Mouse (Mus musculus): ENCODE measurements around the gene Rars2. TPM values are rescaled to one million over a fixed set of nuclear protein-coding genes. Genes with fewer than 3 reads are reported as not detected.

Gene Rars2
- polyA plus RNA-seq, 1 experiment from 2014 or later: 48.6 TPM

GRCm38 (mm10) chr4:34702231-34702630, 87.5 kb downstream of the Rars2 start:
- no peak for DNase-seq (ENCODE audit: low spot score)
- Histone ChIP-seq H3K4me2 (ENCODE audit: low read depth, low read length) (no peak overlapping the region), H3K9ac (ENCODE audit: low read depth, low read length) (no peak overlapping the region), H3K9me3 (ENCODE audit: control insufficient read depth, low read length) (no peaks in the 10 kb centered on the region), H3K27ac (replicated peaks; ENCODE audit: low read depth, low read length) (no peak overlapping the region), H3K27me3 (replicated peaks; ENCODE audit: control insufficient read depth, insufficient read depth, low read length) (no peaks in the 10 kb centered on the region), H3K4me1 (ENCODE audit: control insufficient read depth, insufficient read depth, low read length) (no peaks in the 10 kb centered on the region), H3K4me3 (ENCODE audit: low read depth, low read length) (no peak overlapping the region), H3K36me3 (ENCODE audit: control insufficient read depth, insufficient read depth, low read length) (no peaks in the 10 kb centered on the region)
- ATAC-seq (ENCODE audit: low read depth): no peak
- WGBS: 92% methylated on average over 11 of the region's 11 CpGs

GRCm38 (mm10) chr4:34703029-34703428, 88.3 kb downstream of the Rars2 start:
- no peaks in the 10 kb centered on the region for H3K4me1 ChIP-seq (ENCODE audit: control insufficient read depth, insufficient read depth, low read length)
- H3K4me2 ChIP-seq (ENCODE audit: low read depth, low read length): no peak overlapping the region
- DNase-seq (ENCODE audit: low spot score) (no peak), ATAC-seq (ENCODE audit: low read depth) (no peak)
- no peaks in the 10 kb centered on the region for H3K27me3 ChIP-seq (replicated peaks; ENCODE audit: control insufficient read depth, insufficient read depth, low read length)
- H3K4me3 ChIP-seq (ENCODE audit: low read depth, low read length): no peak overlapping the region
- no peak overlapping the region for H3K27ac ChIP-seq (replicated peaks; ENCODE audit: low read depth, low read length)
- H3K9me3 ChIP-seq (ENCODE audit: control insufficient read depth, low read length): no peaks in the 10 kb centered on the region
- H3K36me3 ChIP-seq (ENCODE audit: control insufficient read depth, insufficient read depth, low read length): no peaks in the 10 kb centered on the region
- H3K9ac ChIP-seq (ENCODE audit: low read depth, low read length): no peak overlapping the region
- WGBS: 65% methylated on average over 4 of the region's 4 CpGs

- Histone ChIP-seq H3K4me2 (ENCODE audit: low read depth, low read length) (no peak overlapping the region), H3K36me3 (ENCODE audit: control insufficient read depth, insufficient read depth, low read length) (no peaks in the 10 kb centered on the region), H3K27ac (replicated peaks; ENCODE audit: low read depth, low read length) (no peak overlapping the region), H3K27me3 (replicated peaks; ENCODE audit: control insufficient read depth, insufficient read depth, low read length) (no peaks in the 10 kb centered on the region), H3K9me3 (ENCODE audit: control insufficient read depth, low read length) (no peaks in the 10 kb centered on the region), H3K9ac (ENCODE audit: low read depth, low read length) (no peak overlapping the region), H3K4me3 (ENCODE audit: low read depth, low read length) (no peak overlapping the region), H3K4me1 (ENCODE audit: control insufficient read depth, insufficient read depth, low read length) (no peaks in the 10 kb centered on the region)
- WGBS: 83% methylated on average over 3 of the region's 3 CpGs
- ATAC-seq (ENCODE audit: low read depth) (no peak), DNase-seq (ENCODE audit: low spot score) (no peak)
Observed at GRCm38 (mm10) chr4:34707248-34707647, 92.5 kb downstream of the Rars2 start.

- DNase-seq (ENCODE audit: low spot score) (no peak), ATAC-seq (ENCODE audit: low read depth) (no peak)
- H3K4me3 ChIP-seq (ENCODE audit: low read depth, low read length): no peak overlapping the region
- H3K4me2 ChIP-seq (ENCODE audit: low read depth, low read length): no peak overlapping the region
- H3K27ac ChIP-seq (replicated peaks; ENCODE audit: low read depth, low read length): no peak overlapping the region
- 73% methylated on average over 3 of the region's 3 CpGs for WGBS
- H3K9ac ChIP-seq (ENCODE audit: low read depth, low read length): no peak overlapping the region
- H3K27me3 ChIP-seq (replicated peaks; ENCODE audit: control insufficient read depth, insufficient read depth, low read length): no peaks in the 10 kb centered on the region
- no peaks in the 10 kb centered on the region for H3K4me1 ChIP-seq (ENCODE audit: control insufficient read depth, insufficient read depth, low read length)
- H3K36me3 ChIP-seq (ENCODE audit: control insufficient read depth, insufficient read depth, low read length): no peaks in the 10 kb centered on the region
- no peaks in the 10 kb centered on the region for H3K9me3 ChIP-seq (ENCODE audit: control insufficient read depth, low read length)
Observed at GRCm38 (mm10) chr4:34708127-34708526, 93.4 kb downstream of the Rars2 start.

Other genes starting within 250 kb of the Rars2 start
- 55.0 and 56.0 TPM in 2 replicates for gene Akirin2, start 64.0 kb upstream of the Rars2 start, polyA plus RNA-seq (2014; fragmentation: Nextera tagmentation; extraction: Ambion mirVana)
- gene Orc3, start within 50 bp of the Rars2 start, polyA plus RNA-seq (2014; fragmentation: Nextera tagmentation; extraction: Ambion mirVana): 82.5 and 94.7 TPM in 2 replicates
- gene Slc35a1, start 72.5 kb downstream of the Rars2 start, polyA plus RNA-seq (2014; fragmentation: Nextera tagmentation; extraction: Ambion mirVana): 33.8 and 34.3 TPM in 2 replicates
- 3.3 and 10.1 TPM in 2 replicates for gene Cfap206, start 115.2 kb downstream of the Rars2 start, polyA plus RNA-seq (2014; fragmentation: Nextera tagmentation; extraction: Ambion mirVana)
- gene Gm136, start 141.3 kb downstream of the Rars2 start, polyA plus RNA-seq (2014; fragmentation: Nextera tagmentation; extraction: Ambion mirVana): not detected in 2 replicates
- gene Smim8, start 163.5 kb downstream of the Rars2 start, polyA plus RNA-seq (2014; fragmentation: Nextera tagmentation; extraction: Ambion mirVana): 47.3 and 52.7 TPM in 2 replicates

Measured in embryonic facial prominence, embryonic 14.5 days (tissue).